Mouse (Mus musculus) urinary bladder, postnatal 10 days (tissue): ENCODE measurements around the gene Trio.

Experiments
- DNase-seq: peaks from one replicate; pipeline ENCODE4 v3.0.0; 2022; ENCODE audit warnings: low spot score

The Trio gene

GRCm38 (mm10) chr15:27796868-27797222 lies 228.8 kb downstream of the Trio start:
- no peak for DNase-seq

DNA sequence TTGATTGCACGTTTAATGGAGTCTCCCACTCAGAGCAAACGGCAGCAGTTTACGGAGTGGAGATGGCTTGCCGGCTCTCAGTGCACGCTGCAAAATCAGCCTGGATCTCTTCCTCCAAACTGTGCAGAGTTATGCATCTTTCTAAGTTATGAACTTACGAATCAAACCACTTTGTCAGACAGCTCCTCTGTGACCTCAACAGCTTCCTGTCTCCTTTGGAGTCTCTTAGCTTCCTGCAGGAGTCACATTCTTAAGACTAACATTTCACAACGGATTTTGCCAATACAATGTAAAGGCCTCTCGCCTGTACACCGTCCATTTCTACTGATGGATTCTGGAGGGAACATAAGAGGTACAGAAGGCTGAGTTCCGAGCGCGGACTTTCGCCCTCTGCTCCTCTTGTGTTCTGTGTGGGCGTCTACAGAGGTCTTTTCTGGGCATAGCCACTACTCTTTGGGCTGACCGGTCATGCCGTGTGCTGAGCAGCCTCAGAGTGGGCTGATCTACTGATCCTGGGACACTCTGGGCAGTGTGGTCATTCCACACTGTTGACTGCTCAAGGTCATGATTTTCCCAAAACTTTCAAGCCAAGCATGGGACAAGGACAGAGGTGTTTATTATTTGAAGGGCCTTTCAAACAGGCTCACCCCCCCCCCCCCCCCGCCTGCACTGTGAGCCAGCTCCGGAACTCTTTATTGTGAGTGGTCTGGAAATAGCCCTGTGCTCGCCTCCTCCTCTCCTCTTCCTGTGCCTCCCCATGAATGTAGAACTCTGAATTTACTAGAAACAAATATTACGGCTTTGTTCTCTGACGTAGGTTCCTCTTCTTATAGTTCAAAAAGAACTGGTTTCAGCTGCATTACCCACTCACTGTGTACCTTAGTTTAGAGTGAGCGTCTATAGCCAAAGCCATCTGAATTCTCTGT lies 229.4 kb downstream of the Trio start:
- no peak for DNase-seq

- no peak for DNase-seq
These were observed 232.4 kb downstream of the Trio start for GRCm38 (mm10) chr15:27793284-27793683.

DNA sequence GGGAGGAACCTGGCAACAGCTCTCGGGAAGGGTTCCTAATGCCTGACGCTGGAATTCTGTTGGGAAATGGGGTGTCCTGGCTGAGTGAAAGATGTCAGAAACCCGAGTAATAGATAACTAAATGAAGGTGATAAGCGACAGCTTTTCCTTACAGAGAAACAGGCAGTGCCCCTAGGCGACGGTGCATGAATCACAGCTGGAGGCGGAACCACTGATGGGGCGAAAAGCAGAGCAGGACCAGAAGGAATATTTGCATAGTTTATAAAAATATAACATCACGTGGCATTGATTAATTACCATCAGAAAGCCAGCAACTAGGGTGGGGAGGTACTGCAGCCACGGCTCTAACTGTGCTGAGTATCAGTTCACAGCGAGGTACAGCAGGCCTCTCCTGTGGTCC lies 233.2 kb downstream of the Trio start:
- no peak for DNase-seq

- no peak for DNase-seq
These were observed 234.5 kb downstream of the Trio start for GRCm38 (mm10) chr15:27791141-27791540.

DNA sequence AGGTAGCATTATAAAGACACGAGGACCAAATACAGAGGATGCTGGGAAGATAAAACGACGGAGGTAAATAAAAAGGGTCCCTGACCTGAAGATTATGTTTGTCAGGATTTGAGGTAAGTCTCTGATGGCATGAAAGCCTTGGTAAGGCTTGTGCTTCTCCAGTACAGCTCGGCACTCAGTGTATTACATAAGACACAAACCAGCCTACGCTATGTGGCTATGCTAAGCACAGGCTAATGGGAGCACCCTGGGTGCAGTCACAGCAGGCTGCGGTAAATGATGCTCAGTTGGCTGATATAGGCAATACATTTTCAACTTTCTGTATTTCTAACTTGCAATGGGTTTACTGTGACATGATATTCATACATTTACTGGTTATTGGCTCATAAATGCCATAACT lies 234.9 kb downstream of the Trio start:
- no peak for DNase-seq

- no peak for DNase-seq
These were observed 236.3 kb downstream of the Trio start for GRCm38 (mm10) chr15:27789325-27789724.

DNA sequence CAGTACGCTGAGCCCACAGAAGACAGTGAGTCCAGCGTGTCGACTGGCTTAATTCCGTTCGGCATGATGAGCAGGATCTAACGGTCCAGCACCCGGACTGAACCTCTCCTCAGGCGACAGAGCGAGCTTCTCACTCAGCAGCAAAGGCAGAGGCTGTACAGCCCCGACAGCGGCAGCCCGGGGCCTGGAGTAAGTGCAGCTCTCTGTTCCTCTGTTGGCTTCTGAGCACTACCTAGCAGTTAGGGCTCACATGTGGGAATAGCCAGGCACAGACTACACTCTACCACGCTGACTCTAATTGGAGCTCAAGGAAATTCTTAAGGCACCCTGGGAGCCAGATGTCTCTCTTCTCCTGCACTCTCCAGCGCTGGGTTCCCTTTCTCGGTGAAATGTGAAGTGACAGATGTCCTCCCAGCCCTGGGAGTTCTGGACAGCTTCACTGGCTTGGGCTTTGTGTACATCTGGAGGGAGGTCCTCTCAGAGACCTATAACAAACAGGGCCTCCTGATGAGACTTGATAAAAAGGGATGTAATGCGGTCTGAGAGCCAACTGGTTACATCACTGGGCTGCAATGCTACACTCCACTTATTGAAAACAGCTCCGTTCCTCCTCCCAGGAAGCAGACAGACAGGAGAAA lies 237.4 kb downstream of the Trio start:
- DNase-seq, result no peak

DNA sequence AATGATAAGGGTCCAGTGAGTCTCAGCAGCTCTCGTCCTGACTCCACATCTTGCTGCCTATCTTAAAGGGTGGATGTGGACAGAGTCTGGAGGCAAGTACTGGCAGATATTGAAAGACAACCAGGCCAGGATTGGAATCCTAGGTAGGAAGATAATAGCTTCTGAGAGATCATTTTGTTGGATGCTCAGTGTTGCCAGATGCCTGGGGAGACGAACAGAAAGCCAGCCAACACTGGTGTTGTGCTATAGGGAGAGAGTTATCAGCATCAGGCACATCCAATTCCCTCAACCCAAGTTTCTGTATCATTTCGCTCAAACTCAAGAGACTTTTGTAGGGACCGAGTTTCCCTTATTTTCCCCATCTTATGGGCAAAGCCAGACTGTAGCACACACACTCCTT lies 238.5 kb downstream of the Trio start:
- DNase-seq, result no peak

DNA sequence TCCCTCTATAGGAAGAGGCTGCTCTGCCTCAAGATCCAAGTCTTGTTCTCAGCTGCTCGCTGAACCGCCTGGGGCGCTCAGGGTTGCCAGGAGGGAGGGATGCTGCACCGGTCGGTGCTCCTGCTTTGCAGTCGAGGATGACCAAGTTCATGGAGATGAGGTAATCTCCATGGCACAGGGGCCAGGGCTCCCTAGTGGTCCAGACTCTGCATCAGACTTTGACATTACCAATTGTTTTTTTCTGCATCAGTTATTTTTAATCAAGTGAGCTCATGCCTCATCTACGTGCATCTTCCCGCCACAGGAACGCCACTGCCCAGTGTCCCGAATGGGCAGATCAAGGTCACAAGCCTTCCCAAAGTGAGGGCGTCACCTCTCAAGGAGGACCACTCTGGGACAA lies 239.2 kb downstream of the Trio start:
- no peak for DNase-seq

DNA sequence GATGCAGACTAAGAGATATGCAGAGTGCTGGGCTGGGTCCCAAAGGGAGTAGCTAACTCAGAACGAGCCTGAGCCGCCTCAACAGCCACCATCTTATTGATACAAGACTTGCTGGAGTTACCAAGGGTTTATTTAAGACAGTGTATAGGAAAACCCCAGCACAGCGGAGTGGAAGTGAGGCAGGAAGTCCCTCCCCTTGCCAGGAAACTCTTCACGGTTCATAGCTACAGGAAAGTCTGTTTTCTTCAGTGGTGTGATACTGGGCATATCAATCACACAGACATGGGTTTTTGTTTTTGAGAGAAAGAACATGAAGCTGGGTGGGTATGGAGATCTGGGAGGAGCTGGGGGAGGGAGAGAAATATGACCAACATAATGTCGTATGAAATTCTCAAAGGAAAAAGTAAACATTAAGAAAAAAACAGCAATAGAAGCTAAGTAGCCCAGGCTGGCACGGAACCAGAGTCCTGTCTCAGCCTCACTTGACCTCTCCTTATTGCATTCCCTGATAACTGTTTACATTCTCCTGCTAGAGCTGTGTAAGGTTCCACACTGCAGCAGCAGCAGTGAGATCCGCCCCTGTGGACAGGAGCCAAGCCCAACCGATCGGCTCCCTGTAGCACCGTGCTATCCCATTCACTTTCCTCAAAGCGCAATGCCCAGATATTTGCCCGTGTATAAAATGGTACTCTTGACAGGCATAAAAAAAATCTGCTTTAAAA lies 240.2 kb downstream of the Trio start:
- DNase-seq, result no peak

- DNase-seq, result no peak
These were observed 241.5 kb downstream of the Trio start for GRCm38 (mm10) chr15:27784126-27784563.

GRCm38 (mm10) chr15:27783541-27784125 lies 242.0 kb downstream of the Trio start:
- DNase-seq, result no peak

- no peak for DNase-seq
These were observed 242.6 kb downstream of the Trio start for GRCm38 (mm10) chr15:27783092-27783491.

- no peak for DNase-seq
These were observed 243.1 kb downstream of the Trio start for GRCm38 (mm10) chr15:27782383-27783036.

- DNase-seq, result no peak
These were observed 245.8 kb downstream of the Trio start for GRCm38 (mm10) chr15:27779827-27780226.

- DNase-seq, result no peak
These were observed 246.2 kb downstream of the Trio start for GRCm38 (mm10) chr15:27779398-27779797.

DNA sequence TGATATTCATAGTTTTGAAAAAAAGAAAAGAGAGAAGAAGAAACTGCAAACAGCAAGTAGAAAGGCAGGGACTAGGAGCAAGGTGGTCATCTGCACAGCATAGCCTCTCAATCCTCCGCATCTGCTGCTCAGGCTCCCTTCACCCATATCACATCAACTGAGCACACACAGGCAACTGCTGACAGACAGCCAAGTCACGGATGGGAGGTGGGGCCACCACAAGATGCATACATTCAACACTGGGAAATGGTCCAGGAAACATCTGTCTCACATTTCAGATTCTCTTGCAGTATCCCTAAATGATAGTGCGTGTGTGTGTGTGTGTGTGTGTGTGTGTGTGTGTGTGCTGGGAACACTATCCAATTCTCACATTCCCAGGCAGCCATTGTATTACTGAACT lies 247.4 kb downstream of the Trio start:
- DNase-seq, result no peak

DNA sequence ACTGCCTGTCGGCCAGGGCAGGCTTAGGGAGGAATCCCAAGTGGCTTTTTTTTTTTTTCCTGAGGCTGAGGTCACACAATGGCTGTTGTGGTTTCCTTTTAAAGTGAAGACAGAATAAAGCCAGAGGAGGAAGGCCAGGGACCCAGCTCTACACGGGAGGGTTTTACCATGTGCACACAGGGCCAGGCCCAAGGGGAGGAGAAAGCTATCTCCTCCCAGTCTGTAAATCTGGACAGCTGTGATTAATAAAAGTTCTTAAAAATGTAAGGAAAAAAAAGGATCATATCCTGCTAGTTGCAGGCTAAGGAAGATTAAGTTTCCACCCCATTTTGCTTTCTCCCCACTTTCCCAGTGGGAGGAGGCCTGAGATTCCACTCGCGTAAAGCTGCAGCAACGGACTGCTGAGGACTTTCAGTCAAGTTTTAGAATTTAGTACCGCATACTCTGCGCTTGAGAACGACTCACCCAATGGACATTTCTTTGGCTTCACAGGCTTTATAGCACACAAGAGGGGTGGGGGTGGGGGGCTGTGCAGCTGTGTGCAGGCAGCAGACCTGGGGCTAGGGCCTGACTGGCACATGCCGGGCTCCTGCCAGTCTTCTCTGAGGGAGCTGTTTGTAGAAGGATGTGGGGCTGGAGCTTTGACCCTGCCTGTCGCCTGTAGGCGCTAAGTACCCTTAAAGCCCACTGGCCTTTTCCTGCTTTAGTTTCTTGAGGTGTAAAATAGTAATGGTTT lies 248.0 kb downstream of the Trio start:
- no peak for DNase-seq

- no peak for DNase-seq
These were observed 251.2 kb downstream of the Trio start for GRCm38 (mm10) chr15:27774481-27774880.

GRCm38 (mm10) chr15:27772125-27772627 lies 253.5 kb downstream of the Trio start:
- no peak for DNase-seq
